Mouse (Mus musculus): ENCODE measurements at regions not wholly inside any gene's neighbourhood (a gene's known extent, or its start where the extent isn't known, plus 50 kb on each side); places are given as distances from the start of the nearest gene placed in this dataset.
"Not testable (repeated sequence)": the region's sequence is repeated elsewhere in the genome, so short reads cannot be mapped to it uniquely, and the experiment has no call there.

DNA sequence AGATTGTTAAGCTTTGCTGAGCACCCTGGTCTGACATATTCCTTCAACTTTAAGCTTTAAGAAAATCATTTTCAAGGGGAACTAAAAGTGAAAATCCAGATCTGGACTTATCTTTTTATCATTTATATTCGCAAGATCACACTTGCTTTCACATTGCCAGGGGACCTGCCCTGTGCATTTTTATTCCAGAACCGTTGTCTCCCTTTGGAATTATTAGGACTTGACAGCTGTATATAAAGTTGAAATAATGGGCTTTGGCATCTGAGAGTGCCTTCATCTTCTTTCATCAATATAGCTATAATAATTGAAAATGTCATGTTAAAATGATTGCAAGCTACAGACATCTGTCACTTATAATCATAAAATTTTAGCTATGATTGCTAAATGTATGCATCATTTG is 276.8 kb upstream of the Olfm3 start:
- DNase-seq (ENCODE audit: low read depth, low spot score): no peak

DNA sequence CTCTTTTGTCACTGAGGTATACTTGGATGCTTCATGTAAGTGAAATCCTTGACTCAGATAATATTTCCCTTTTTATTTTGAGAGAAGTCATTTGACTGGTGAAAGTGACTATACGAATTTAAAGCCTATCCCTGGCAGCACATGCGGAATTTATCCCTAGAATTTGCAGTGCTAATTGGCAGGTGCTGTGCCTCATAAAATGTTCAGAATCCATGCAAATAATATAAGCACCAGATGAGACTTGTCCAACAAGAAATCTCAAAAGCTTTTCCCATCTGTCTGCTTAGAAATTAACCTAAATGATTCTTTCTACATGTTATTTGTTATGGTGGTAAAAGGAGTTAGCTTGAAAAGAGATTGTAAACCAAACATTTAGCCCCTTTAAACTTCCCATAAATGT is 268.5 kb upstream of the Olfm3 start:
- no peak for DNase-seq (ENCODE audit: low read depth, low spot score)

DNA sequence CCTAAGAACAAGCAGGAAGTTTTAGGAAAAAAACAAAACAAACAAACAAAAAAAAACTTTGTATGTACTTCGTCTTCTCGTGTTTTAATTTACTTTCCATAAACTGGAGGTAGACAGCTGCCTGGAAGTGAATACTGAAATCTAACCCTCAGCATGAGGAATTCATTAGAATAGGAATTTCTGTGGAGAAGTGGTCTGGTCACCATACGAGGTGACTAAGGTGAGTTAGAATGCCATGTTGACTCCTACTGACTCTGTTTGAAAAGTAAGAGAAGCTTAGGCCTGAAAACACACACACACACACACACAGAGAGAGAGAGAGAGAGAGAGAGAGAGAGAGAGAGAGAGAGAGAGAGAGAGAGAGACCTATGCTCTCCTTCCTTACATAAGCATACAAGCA is 255.9 kb upstream of the Olfm3 start:
- no peak for DNase-seq (ENCODE audit: low read depth, low spot score)

DNA sequence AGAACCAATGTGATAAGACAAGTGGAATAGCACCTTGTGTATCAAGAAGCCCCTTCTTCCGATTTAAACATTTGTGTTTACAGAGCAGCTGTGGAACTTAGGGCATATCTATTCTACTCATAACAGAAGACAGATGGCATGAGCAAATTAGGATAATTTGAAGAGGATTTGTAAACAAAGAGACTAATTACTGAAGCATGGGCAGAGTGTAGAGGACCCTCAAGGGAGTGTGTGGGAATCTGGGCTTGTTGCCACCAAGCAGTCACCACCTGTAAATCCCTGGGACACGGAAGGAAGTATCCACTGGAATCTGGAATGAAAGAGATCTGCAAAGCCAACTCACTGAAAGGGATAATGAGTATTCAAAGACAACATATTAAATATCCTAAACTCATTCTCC is 205.9 kb upstream of the Olfm3 start:
- DNase-seq (ENCODE audit: low read depth, low spot score): no peak

DNA sequence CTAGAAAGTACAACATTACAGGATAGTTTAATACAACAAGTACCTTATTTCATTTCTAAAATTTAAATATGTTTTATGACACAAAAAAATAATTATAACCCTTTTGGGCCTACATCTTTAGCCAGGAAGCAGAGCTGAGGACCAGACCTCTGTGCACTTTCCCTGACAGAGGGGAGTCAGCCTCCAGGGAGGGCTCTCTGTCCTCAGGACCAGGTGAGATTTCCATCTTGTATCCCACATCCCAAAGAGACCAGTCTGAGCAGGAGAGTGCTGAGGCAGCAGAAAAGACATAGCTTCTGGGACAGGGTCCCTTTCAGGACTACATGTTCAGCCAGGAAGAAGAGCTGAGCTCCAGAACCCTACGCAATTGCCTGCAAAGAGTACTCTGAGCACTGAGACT is 178.7 kb upstream of the Olfm3 start:
- no peak for DNase-seq (ENCODE audit: low read depth, low spot score)

DNA sequence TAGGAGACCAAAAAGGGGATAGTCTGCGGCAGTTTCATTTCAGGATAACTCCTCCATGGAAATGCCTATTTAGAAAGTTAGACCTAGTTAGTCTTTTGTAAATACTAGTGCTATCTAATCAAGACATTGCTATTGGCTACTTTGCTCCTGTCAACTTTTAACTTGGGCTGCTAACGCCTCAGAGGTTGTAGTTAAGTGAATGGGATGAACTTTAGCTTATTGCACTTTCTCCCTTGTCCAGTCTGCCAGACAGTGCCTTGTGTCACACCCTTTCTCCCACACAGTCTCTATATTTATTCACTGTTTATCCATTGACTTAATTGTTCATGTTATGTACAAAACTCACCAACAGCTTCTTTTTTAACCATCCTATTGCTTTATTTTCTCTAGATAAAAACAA is 167.5 kb upstream of the Olfm3 start:
- no peak for DNase-seq (ENCODE audit: low read depth, low spot score)

DNA sequence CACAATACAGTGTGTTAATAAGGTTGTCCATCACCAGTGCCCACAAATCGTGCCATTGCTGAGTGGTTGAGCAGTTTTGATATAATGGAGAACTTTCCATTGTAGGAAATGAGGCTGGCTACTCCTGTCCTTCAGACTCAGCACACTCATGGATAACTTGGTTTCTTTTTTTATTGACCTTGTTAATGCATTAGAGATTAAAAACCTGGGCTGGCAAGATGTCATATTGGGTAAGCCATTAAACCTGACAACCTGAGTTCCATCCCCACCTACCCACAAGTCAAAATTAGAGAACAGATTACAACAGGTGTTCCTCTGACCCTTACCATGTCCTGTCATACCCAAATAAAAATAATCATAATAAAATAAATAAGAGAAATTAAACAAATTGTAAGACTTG is 159.7 kb upstream of the Olfm3 start:
- DNase-seq (ENCODE audit: low read depth, low spot score): no peak

DNA sequence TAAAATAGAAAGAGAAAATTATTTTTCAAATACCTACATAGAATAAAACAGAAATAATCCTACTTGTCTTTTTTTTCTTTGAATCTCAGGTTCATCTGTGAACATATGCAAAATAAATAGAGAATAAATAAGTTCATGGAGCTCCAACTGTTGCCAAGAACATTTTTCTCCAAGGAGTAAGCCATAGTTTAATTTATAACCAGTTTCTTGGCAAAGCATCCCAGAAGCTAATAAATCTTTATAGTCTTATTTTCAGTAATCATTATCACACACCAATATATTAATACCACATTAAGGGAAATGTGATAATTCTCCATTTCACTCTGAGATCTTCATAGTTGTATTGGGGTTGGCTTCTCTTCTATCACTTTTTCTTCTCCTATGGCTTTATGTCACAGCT is 158.7 kb upstream of the Olfm3 start:
- no peak for DNase-seq (ENCODE audit: low read depth, low spot score)

DNA sequence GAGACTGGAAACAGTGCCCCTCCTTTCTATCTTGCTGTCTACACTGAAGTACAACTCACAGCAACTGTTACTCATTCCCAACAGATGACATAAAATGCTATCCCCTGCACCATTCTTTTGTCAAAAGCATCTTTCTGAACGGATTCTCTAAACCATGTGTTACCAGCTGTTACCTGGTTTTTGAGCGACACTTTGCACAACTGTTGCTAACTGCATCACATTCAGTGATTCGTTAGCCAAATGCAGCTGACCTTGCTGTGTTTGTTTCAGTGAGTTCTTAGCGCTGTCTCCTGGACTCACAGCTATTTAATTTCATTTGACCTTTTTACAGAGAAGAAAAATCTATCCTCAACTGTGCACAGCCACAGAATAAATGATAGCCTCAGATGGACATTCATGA is 146.6 kb upstream of the Olfm3 start:
- no peak for DNase-seq (ENCODE audit: low read depth, low spot score)

DNA sequence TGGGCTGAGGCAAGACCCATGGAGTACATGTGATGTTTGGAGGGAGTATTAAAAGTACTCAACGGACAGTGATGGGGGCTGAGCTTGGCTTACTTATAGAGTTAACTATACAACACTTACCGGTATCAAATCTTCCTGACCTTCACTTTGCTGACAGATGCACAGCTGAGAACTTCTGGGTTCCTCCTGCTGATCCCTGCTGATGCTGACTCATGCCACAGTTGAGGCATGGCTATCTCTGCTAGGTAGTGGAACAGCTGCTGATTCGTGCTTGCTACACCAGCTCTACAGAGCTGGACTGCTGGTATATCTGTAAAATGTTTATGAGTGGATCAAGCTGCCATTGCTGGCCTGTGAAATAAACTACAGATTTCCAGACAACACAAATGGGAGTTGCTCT is 145.3 kb upstream of the Olfm3 start:
- no peak for DNase-seq (ENCODE audit: low read depth, low spot score)

DNA sequence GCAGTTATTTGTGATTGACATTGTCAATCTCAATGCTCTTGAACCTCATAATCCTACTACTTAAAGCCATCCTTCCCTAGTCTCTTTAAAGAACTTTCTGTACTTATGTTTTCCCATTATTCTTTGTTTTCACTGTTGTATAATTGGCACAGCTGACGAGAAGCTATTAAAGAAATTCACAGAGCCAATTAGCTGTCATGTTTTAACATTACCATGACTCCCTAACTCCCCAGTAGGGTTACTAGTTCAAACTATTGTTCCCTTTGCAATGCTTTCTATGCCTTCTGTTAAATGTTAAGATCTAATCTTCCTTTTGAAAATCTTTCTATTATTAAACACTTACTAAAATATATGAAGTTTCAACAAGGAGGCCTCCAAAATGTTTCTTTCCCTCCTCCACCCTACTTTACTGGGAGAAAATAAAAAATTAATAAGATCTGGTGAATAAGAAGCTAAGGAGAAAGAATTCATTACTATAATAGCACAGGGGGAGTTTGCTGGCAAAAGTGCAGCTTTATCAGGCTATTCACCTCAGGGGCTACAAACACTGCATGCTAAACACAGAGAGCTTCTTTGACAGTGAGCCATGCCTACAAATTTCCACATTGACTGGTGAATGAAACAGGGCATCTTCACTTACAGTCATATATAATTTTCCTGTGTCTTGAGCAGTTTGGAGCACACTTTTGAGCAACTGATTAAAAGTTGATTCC is 144.4 kb upstream of the Olfm3 start:
- DNase-seq (ENCODE audit: low read depth, low spot score): no peak

DNA sequence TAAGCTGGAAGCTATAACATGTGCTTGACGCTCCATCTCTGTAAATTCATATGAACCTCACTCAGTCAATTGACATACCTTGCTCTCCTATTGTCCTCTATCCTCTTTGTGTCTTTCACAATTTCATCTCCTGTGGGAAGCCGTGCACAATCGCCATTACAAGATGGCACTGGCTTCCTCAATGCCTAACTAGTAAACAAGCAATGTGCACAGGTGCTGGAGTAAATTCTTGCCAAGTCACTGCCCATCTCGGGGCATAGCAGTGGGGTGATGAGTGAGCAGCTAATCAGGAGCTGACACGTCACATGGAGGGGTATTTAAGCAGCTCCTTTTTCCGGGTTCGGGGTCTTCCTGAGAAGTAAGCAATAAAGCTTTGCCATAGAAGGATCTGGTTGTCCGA is 141.5 kb upstream of the Olfm3 start:
- not testable (repeated sequence) for DNase-seq (ENCODE audit: low read depth, low spot score)

DNA sequence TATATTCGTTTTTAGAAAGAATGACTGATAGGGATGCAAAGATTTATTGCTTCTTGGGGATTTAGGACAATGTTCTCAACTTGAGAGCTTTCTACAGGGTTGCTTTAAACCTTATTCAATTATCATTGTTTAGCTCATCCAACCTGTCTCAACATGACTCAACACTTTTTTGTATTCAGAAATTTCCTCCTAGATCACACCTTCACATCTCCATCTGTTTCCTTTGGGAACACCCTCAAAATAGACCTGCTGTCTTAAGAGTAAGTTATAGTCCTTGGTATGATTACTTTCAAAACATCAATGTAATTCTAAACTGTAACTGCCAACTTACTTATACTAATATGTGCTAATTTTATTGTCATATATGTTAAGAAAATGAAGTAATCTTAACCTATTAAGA is 114.8 kb upstream of the Olfm3 start:
- DNase-seq (ENCODE audit: low read depth, low spot score): no peak

DNA sequence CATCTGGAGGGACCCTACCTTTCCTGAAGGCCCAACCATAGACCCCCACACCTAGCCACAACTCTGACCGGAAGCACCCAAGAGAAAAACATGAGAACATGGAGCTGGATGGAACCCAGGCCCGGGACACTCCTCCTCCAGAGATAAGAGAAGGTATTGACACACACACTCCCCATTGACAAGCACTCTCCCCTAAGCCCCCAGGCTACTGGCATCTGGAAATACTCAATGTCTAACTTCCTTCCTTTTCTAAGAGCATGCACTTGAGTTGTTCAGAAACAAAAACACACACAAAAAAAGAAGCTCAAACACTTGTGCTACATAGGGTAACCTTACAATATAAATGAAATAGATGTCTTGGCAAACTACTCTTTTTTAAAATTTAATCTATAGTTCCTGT is 113.9 kb upstream of the Olfm3 start:
- peak; percentile 15 for DNase-seq (ENCODE audit: low read depth, low spot score)

DNA sequence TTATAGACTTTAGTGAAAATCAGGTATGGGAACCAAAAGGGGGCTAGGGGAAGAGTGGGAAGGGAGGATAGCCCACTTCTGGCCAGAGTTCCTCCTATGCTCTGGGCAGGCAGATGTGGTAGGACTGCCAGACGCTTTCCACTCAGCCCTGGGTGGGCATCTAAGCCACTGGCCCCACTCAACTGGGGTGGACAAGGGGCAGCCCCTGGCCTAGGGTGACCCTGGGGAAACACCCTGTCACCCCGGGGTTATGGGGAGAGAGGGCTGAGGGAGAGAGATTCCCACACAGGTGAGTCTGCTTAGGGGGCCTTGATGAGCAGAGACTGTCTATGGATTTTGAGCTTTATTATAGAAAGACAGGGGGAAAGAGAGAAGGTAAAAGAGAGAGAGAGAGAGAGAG is 70.8 kb upstream of the Olfm3 start:
- DNase-seq (ENCODE audit: low read depth, low spot score): no peak

All from mesoderm, embryonic 11.5 days (tissue).